Mouse (Mus musculus) intestine, embryonic 14.5 days (tissue): ENCODE data around the gene Macrod1. TPM values are rescaled to one million over a fixed set of nuclear protein-coding genes. Genes with fewer than 3 reads are reported as not detected.
A peak's percentile ranks its signal among the peaks of the same experiment; 100 is the strongest.

Experiments used
- ATAC-seq: fragments of 200-750 bp; cut with Nextera tagmentation; replicated peaks from 2 replicates; pipeline ENCODE4 v1.8.0; 2017; ENCODE audit warnings: low read depth, moderate number of reproducible peaks, moderate TSS enrichment, moderate library complexity; ENCODE audit not compliant: low FRiP score, low TSS enrichment
- DNase-seq: peaks from one replicate; pipeline ENCODE4 v3.0.0-alpha.2; 2018; ENCODE audit warnings: low spot score
- H3K27ac ChIP-seq: fragments of 300-500 bp; sonication (generic); 2 replicates; pipeline ENCODE4 v1.5.1; 2014; ENCODE audit warnings: low read depth, mild to moderate bottlenecking, control low read depth
- H3K27me3 ChIP-seq: fragments of 300-500 bp; sonication (generic); replicated peaks from 2 replicates; pipeline ENCODE4 v1.6.1; 2014; ENCODE audit warnings: low read length, control low read depth; ENCODE audit not compliant: control insufficient read depth, insufficient read depth
- H3K36me3 ChIP-seq: fragments of 300-500 bp; sonication (generic); 2 replicates; pipeline ENCODE4 v1.6.1; 2014; ENCODE audit warnings: low read length, control low read depth; ENCODE audit not compliant: control insufficient read depth, insufficient read depth
- H3K4me1 ChIP-seq: fragments of 300-500 bp; sonication (generic); replicated peaks from 2 replicates; pipeline ENCODE4 v1.6.1; 2014; ENCODE audit warnings: low read length, control low read depth, mixed read lengths; ENCODE audit not compliant: control insufficient read depth, insufficient read depth
- H3K4me2 ChIP-seq: fragments of 300-500 bp; sonication (generic); 2 replicates; pipeline ENCODE4 v1.6.1; 2014; ENCODE audit warnings: low read length
- H3K4me3 ChIP-seq: fragments of 300-500 bp; sonication (generic); 2 replicates; pipeline ENCODE4 v1.5.1; 2014; ENCODE audit warnings: low read depth, low read length, control low read depth, mixed read lengths
- H3K9ac ChIP-seq: fragments of 300-500 bp; sonication (generic); 2 replicates; pipeline ENCODE4 v1.6.1; 2014; ENCODE audit warnings: mild to moderate bottlenecking, low read length
- H3K9me3 ChIP-seq: fragments of 300-500 bp; sonication (generic); 2 replicates; pipeline ENCODE4 v1.6.1; 2016; ENCODE audit warnings: low read length, control low read depth; ENCODE audit not compliant: control insufficient read depth
- WGBS: fragments of 180-500 bp; shearing (Covaris S2); extraction: QIAGEN DNeasy Blood & Tissue Kit; methylation state at CpG from one replicate; pipeline ENCODE4 v1.1.7; 2014; 5-methylcytosine and 5-hydroxymethylcytosine counted together
- polyA plus RNA-seq: library from polyadenylated mRNA; unstranded; fragments of >200 nt; fragmentation: Nextera tagmentation; extraction: Ambion mirVana; gene quantifications from 2 replicates; pipeline ENCODE4 v1.2.1, GENCODE M21; 2014

Macrod1 gene
- polyA plus RNA-seq, 1 experiment from 2014 or later, result 8.5 TPM

DNA sequence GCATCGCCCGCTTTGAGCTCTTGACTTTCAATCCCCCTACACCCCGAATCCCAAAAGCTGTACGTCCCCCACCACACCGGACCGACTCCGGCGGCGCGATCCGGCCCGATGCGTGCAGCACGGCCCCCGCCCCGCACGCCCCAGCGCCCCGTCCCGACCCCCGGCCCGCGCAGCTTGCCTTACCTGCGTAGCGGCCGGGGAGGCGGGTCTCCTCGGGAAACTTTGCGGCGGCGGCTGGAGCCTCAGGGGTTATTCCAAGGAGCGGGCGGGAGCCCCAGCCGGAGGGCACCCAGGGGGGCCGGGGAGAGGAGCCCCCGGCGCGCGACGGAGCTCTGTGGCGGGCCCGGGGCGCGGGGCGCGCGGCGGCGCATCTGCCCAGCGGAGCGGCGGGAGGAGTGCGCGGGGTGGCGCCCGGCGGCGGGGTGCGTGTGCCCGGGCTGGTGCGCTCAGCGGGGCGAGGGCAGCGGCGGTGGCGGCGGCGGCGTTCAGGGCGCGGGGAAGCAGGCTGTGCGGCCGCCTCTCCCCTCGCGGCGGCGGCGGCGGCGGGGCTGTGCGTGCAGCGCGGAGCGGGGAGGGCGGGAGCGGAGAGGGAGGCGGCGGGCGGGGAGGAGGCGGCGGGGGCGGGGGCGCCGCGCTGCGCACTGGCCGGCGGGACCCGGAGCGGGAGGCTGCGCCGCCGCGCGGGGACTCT, 109.0 kb downstream of the Macrod1 start:
- peak overlapping the region; percentile 55 for H3K4me3 ChIP-seq
- H3K4me2 ChIP-seq, result peak overlapping the region; percentile 99
- no peaks in the 10 kb centered on the region for H3K36me3 ChIP-seq
- H3K4me1 ChIP-seq, result peaks cover 6% of the 10 kb centered on the region
- under 1% methylated on average over 69 of the region's 105 CpGs for WGBS
- peak; percentile 22; the same call in 1 of the 2 replicates for ATAC-seq
- peaks cover 57% of the 10 kb centered on the region for H3K27me3 ChIP-seq
- DNase-seq, result peak; percentile 68
- H3K9ac ChIP-seq, result peak overlapping the region; percentile 47
- no peak overlapping the region for H3K27ac ChIP-seq
- H3K9me3 ChIP-seq, result no peaks in the 10 kb centered on the region

DNA sequence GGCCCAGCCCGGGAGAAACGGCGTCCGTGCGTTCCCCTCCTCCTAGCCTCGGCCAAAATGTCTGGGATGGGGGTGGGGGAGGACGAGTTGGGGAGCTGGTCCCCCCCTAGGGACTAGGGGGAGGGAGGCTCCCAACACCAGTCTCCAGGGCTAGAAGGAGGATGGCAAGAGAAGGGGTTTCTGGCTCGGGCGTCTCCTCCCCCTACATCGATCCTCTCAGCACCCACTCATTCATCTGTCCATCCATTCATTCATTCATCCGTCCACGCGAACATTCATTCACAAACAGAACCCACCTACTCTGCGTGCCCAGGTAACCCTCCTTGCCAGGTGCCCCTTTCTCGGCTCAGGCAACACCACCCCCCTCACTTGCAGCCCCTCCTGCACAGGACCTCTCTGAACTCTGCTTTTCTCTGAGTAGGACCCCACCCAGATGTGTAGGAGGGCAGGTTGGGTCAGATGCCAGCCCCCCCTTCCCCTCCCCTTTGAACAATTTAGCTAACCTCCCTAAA, 109.6 kb downstream of the Macrod1 start:
- H3K4me3 ChIP-seq, result peak overlapping the region; percentile 55
- peak overlapping the region; percentile 99 for H3K4me2 ChIP-seq
- peaks cover 10% of the 10 kb centered on the region for H3K4me1 ChIP-seq
- no peak overlapping the region for H3K27ac ChIP-seq
- H3K36me3 ChIP-seq, result no peaks in the 10 kb centered on the region
- no peaks in the 10 kb centered on the region for H3K9me3 ChIP-seq
- WGBS, result 4% methylated on average over 15 of the region's 15 CpGs
- peak overlapping the region; percentile 47 for H3K9ac ChIP-seq
- H3K27me3 ChIP-seq, result peaks cover 57% of the 10 kb centered on the region
- DNase-seq (no peak), ATAC-seq (0 out of 2 replicates have a peak, but pooled peaks have one; percentile 6)

GRCm38 (mm10) chr19:7166767-7167166, 110.2 kb downstream of the Macrod1 start:
- H3K4me3 ChIP-seq, result no peak overlapping the region
- peaks cover 15% of the 10 kb centered on the region for H3K4me1 ChIP-seq
- H3K27me3 ChIP-seq, result peaks cover 57% of the 10 kb centered on the region
- 8% methylated on average over 6 of the region's 6 CpGs for WGBS
- no peak overlapping the region for H3K9ac ChIP-seq
- no peaks in the 10 kb centered on the region for H3K9me3 ChIP-seq
- H3K36me3 ChIP-seq, result no peaks in the 10 kb centered on the region
- H3K4me2 ChIP-seq, result no peak overlapping the region
- H3K27ac ChIP-seq, result no peak overlapping the region
- no peak for DNase-seq
- no peak for ATAC-seq

GRCm38 (mm10) chr19:7168423-7168822, 111.8 kb downstream of the Macrod1 start:
- Histone ChIP-seq H3K27me3 (peaks cover 52% of the 10 kb centered on the region), H3K9me3 (no peaks in the 10 kb centered on the region), H3K9ac (no peak overlapping the region), H3K4me1 (peaks cover 23% of the 10 kb centered on the region), H3K4me2 (no peak overlapping the region), H3K27ac (no peak overlapping the region), H3K4me3 (no peak overlapping the region), H3K36me3 (no peaks in the 10 kb centered on the region)
- DNase-seq, result no peak
- 75% methylated on average over 2 of the region's 2 CpGs for WGBS
- no peak for ATAC-seq

- DNase-seq (no peak), ATAC-seq (no peak)
- no peak overlapping the region for H3K4me2 ChIP-seq
- no peaks in the 10 kb centered on the region for H3K36me3 ChIP-seq
- H3K9ac ChIP-seq, result no peak overlapping the region
- H3K4me1 ChIP-seq, result peaks cover 19% of the 10 kb centered on the region
- no peak overlapping the region for H3K4me3 ChIP-seq
- no peak overlapping the region for H3K27ac ChIP-seq
- H3K27me3 ChIP-seq, result peaks cover 27% of the 10 kb centered on the region
- no peaks in the 10 kb centered on the region for H3K9me3 ChIP-seq
- WGBS, result 66% methylated on average over 6 of the region's 6 CpGs
These were observed 114.3 kb downstream of the Macrod1 start for GRCm38 (mm10) chr19:7170916-7171315.

DNA sequence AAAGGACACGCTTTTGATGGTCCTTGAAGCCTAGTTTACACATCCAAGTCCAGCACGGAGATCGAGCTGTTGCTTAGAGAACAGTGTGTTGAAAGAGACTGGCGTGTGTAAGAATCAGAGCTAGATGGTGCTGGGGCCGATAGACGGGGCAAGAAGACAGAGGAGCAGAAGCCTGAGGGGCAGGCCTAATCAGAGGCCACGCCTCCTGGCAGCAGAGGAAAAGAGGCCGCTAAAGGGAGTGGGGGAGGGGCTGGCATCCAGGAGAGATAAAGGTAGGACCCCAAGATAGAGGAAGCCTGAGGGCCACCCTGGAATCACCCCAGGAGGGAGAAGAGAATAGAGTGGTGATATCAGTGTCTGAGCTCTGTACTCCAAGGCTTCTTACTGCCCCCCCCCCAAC, 114.8 kb downstream of the Macrod1 start:
- H3K9me3 ChIP-seq, result no peaks in the 10 kb centered on the region
- no peak overlapping the region for H3K4me3 ChIP-seq
- WGBS, result 12% methylated on average over 8 of the region's 8 CpGs
- DNase-seq, result no peak
- H3K4me1 ChIP-seq, result peaks cover 23% of the 10 kb centered on the region
- H3K9ac ChIP-seq, result no peak overlapping the region
- H3K27me3 ChIP-seq, result peaks cover 22% of the 10 kb centered on the region
- no peak for ATAC-seq
- H3K4me2 ChIP-seq, result no peak overlapping the region
- H3K27ac ChIP-seq, result no peak overlapping the region
- H3K36me3 ChIP-seq, result no peaks in the 10 kb centered on the region

GRCm38 (mm10) chr19:7172051-7172866, 115.6 kb downstream of the Macrod1 start:
- ATAC-seq (peak; percentile 78), DNase-seq (no peak)
- Histone ChIP-seq H3K36me3 (no peaks in the 10 kb centered on the region), H3K4me3 (no peak overlapping the region), H3K4me1 (peaks cover 23% of the 10 kb centered on the region), H3K27ac (no peak overlapping the region), H3K27me3 (peaks cover 14% of the 10 kb centered on the region; the same call in 1 of the 2 replicates), H3K4me2 (no peak overlapping the region), H3K9me3 (no peaks in the 10 kb centered on the region), H3K9ac (no peak overlapping the region)
- WGBS, result 15% methylated on average over 13 of the region's 13 CpGs

DNA sequence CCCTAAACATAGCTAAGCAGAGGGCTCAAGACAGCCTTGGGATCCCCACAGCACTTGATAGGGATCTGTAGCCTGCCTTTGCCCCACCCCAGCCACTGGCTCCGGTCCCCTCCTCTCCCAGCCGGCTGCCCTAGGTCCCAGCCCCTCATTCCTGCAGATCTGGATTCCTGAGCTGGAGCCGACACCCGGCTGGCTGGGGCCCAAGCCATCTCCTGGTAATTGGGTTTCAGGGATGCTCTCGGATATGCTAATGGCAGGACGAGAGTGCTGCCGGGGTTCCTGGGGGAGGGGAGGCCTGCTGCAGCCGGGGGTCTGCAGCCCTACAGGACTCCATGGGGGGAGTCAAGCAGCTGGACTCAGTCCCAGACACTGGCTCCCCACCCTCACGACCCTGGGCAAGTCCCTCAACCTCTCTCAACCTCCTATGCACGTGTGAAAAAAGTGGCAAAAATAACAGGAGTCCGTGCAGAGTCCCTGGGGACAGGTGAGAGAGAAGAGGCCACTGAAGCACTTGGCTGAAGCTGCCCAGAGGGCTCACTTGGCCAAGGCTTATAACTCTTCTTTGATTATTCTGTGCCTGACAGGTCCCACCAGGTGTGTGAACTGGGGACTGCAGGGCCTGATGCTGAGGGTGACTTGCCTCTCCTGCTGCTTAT, 119.6 kb downstream of the Macrod1 start:
- no peaks in the 10 kb centered on the region for H3K9me3 ChIP-seq
- H3K4me3 ChIP-seq, result no peak overlapping the region
- no peak overlapping the region for H3K9ac ChIP-seq
- peaks cover 20% of the 10 kb centered on the region for H3K4me1 ChIP-seq
- ATAC-seq, result no peak
- no peaks in the 10 kb centered on the region for H3K27me3 ChIP-seq
- no peak overlapping the region for H3K27ac ChIP-seq
- no peaks in the 10 kb centered on the region for H3K36me3 ChIP-seq
- no peak overlapping the region for H3K4me2 ChIP-seq
- no peak for DNase-seq
- WGBS, result 16% methylated on average over 11 of the region's 11 CpGs
